Mouse (Mus musculus): ENCODE results near the gene Treml1.

Gene Treml1

GRCm38 (mm10) chr17:48326656-48327055 is 33.1 kb upstream of the Treml1 start:
- H3K27me3 ChIP-seq (ENCODE audit: insufficient read depth, low read length): no peaks in the 10 kb centered on the region
- H3K36me3 ChIP-seq (ENCODE audit: insufficient read depth, low read length): no peaks in the 10 kb centered on the region
- peaks cover 24% of the 10 kb centered on the region for H3K4me1 ChIP-seq (replicated peaks; ENCODE audit: low read depth, low read length)
- no peak overlapping the region for H3K4me3 ChIP-seq (replicated peaks; ENCODE audit: low read length)
- no peaks in the 10 kb centered on the region for H3K9me3 ChIP-seq (ENCODE audit: low read length)
- TF ChIP-seq NANOG (IDR thresholded peaks at IDR 0.05; ENCODE audit: borderline replicate concordance, low read length) (no peak), CTCF (conservative IDR thresholded peaks at IDR 0.05; ENCODE audit: low read length) (no peak), POU5F1 (IDR thresholded peaks at IDR 0.05; ENCODE audit: borderline replicate concordance, low read length) (no peak)

GRCm38 (mm10) chr17:48332524-48332923 is 27.2 kb upstream of the Treml1 start:
- H3K27me3 ChIP-seq (ENCODE audit: insufficient read depth, low read length): peaks cover 2% of the 10 kb centered on the region; the same call in 1 of the 2 replicates
- no peak overlapping the region for H3K4me3 ChIP-seq (replicated peaks; ENCODE audit: low read length)
- no peaks in the 10 kb centered on the region for H3K36me3 ChIP-seq (ENCODE audit: insufficient read depth, low read length)
- no peaks in the 10 kb centered on the region for H3K9me3 ChIP-seq (ENCODE audit: low read length)
- no peaks in the 10 kb centered on the region for H3K4me1 ChIP-seq (replicated peaks; ENCODE audit: low read depth, low read length)
- TF ChIP-seq POU5F1 (IDR thresholded peaks at IDR 0.05; ENCODE audit: borderline replicate concordance, low read length) (no peak), CTCF (conservative IDR thresholded peaks at IDR 0.05; ENCODE audit: low read length) (no peak), NANOG (IDR thresholded peaks at IDR 0.05; ENCODE audit: borderline replicate concordance, low read length) (no peak)

- Histone ChIP-seq H3K27me3 (ENCODE audit: insufficient read depth, low read length) (peaks cover 2% of the 10 kb centered on the region; the same call in 1 of the 2 replicates), H3K4me1 (replicated peaks; ENCODE audit: low read depth, low read length) (no peaks in the 10 kb centered on the region), H3K4me3 (replicated peaks; ENCODE audit: low read length) (no peak overlapping the region), H3K36me3 (ENCODE audit: insufficient read depth, low read length) (no peaks in the 10 kb centered on the region), H3K9me3 (ENCODE audit: low read length) (no peaks in the 10 kb centered on the region)
- TF ChIP-seq CTCF (conservative IDR thresholded peaks at IDR 0.05; ENCODE audit: low read length) (no peak), NANOG (IDR thresholded peaks at IDR 0.05; ENCODE audit: borderline replicate concordance, low read length) (no peak), POU5F1 (IDR thresholded peaks at IDR 0.05; ENCODE audit: borderline replicate concordance, low read length) (no peak)
These were observed 25.5 kb upstream of the Treml1 start for GRCm38 (mm10) chr17:48334186-48334585.

GRCm38 (mm10) chr17:48336857-48337256 is 22.9 kb upstream of the Treml1 start:
- Histone ChIP-seq H3K9me3 (ENCODE audit: low read length) (no peaks in the 10 kb centered on the region), H3K4me3 (replicated peaks; ENCODE audit: low read length) (no peak overlapping the region), H3K27me3 (ENCODE audit: insufficient read depth, low read length) (peaks cover 2% of the 10 kb centered on the region; the same call in 1 of the 2 replicates), H3K36me3 (ENCODE audit: insufficient read depth, low read length) (no peaks in the 10 kb centered on the region), H3K4me1 (replicated peaks; ENCODE audit: low read depth, low read length) (no peaks in the 10 kb centered on the region)
- TF ChIP-seq CTCF (conservative IDR thresholded peaks at IDR 0.05; ENCODE audit: low read length) (peak; percentile 72), POU5F1 (IDR thresholded peaks at IDR 0.05; ENCODE audit: borderline replicate concordance, low read length) (no peak)

- Histone ChIP-seq H3K4me1 (replicated peaks; ENCODE audit: low read depth, low read length) (no peaks in the 10 kb centered on the region), H3K27me3 (ENCODE audit: insufficient read depth, low read length) (peaks cover 2% of the 10 kb centered on the region; the same call in 1 of the 2 replicates)
These were observed 19.4 kb upstream of the Treml1 start for GRCm38 (mm10) chr17:48340267-48340666.

GRCm38 (mm10) chr17:48341947-48342346 is 17.8 kb upstream of the Treml1 start:
- H3K36me3 ChIP-seq (ENCODE audit: insufficient read depth, low read length): no peaks in the 10 kb centered on the region
- no peaks in the 10 kb centered on the region for H3K9me3 ChIP-seq (ENCODE audit: low read length)
- no peak overlapping the region for H3K4me3 ChIP-seq (replicated peaks; ENCODE audit: low read length)
- H3K27me3 ChIP-seq (ENCODE audit: insufficient read depth, low read length): peaks cover 11% of the 10 kb centered on the region
- H3K4me1 ChIP-seq (replicated peaks; ENCODE audit: low read depth, low read length): peaks cover 8% of the 10 kb centered on the region; the same call in 1 of the 2 replicates
- TF ChIP-seq POU5F1 (IDR thresholded peaks at IDR 0.05; ENCODE audit: borderline replicate concordance, low read length) (no peak), CTCF (conservative IDR thresholded peaks at IDR 0.05; ENCODE audit: low read length) (no peak)

More at GRCm38 (mm10) chr17:48340267-48340666, 19.4 kb upstream of the Treml1 start:
- TF ChIP-seq CTCF (conservative IDR thresholded peaks at IDR 0.05; ENCODE audit: low read length): no peak
- no peak for TF ChIP-seq POU5F1 (IDR thresholded peaks at IDR 0.05; ENCODE audit: borderline replicate concordance, low read length)
- no peak for TF ChIP-seq NANOG (IDR thresholded peaks at IDR 0.05; ENCODE audit: borderline replicate concordance, low read length)
- H3K4me3 ChIP-seq (replicated peaks; ENCODE audit: low read length): no peak overlapping the region
- no peaks in the 10 kb centered on the region for H3K9me3 ChIP-seq (ENCODE audit: low read length)
- no peaks in the 10 kb centered on the region for H3K36me3 ChIP-seq (ENCODE audit: insufficient read depth, low read length)

GRCm38 (mm10) chr17:48343065-48343464 is 16.7 kb upstream of the Treml1 start:
- no peaks in the 10 kb centered on the region for H3K36me3 ChIP-seq (ENCODE audit: insufficient read depth, low read length)
- no peak overlapping the region for H3K4me3 ChIP-seq (replicated peaks; ENCODE audit: low read length)
- no peak for TF ChIP-seq CTCF (conservative IDR thresholded peaks at IDR 0.05; ENCODE audit: low read length)
- TF ChIP-seq POU5F1 (IDR thresholded peaks at IDR 0.05; ENCODE audit: borderline replicate concordance, low read length): no peak
- TF ChIP-seq NANOG (IDR thresholded peaks at IDR 0.05; ENCODE audit: borderline replicate concordance, low read length): no peak
- no peaks in the 10 kb centered on the region for H3K9me3 ChIP-seq (ENCODE audit: low read length)
- peaks cover 12% of the 10 kb centered on the region; the same call in 1 of the 2 replicates for H3K4me1 ChIP-seq (replicated peaks; ENCODE audit: low read depth, low read length)
- peaks cover 20% of the 10 kb centered on the region for H3K27me3 ChIP-seq (ENCODE audit: insufficient read depth, low read length)

GRCm38 (mm10) chr17:48345824-48346223 is 13.9 kb upstream of the Treml1 start:
- TF ChIP-seq CTCF (conservative IDR thresholded peaks at IDR 0.05; ENCODE audit: low read length) (no peak), POU5F1 (IDR thresholded peaks at IDR 0.05; ENCODE audit: borderline replicate concordance, low read length) (no peak), NANOG (IDR thresholded peaks at IDR 0.05; ENCODE audit: borderline replicate concordance, low read length) (no peak)
- no peaks in the 10 kb centered on the region for H3K36me3 ChIP-seq (ENCODE audit: insufficient read depth, low read length)
- H3K27me3 ChIP-seq (ENCODE audit: insufficient read depth, low read length): peaks cover 37% of the 10 kb centered on the region
- H3K4me3 ChIP-seq (replicated peaks; ENCODE audit: low read length): no peak overlapping the region
- no peaks in the 10 kb centered on the region for H3K9me3 ChIP-seq (ENCODE audit: low read length)
- H3K4me1 ChIP-seq (replicated peaks; ENCODE audit: low read depth, low read length): peaks cover 24% of the 10 kb centered on the region

GRCm38 (mm10) chr17:48346231-48346630 is 13.5 kb upstream of the Treml1 start, which contains the start of gene Trem2:
Gene Trem2 (plus strand): TSS chr17:48346401.
- H3K27me3 ChIP-seq (ENCODE audit: insufficient read depth, low read length): peaks cover 37% of the 10 kb centered on the region
- TF ChIP-seq CTCF (conservative IDR thresholded peaks at IDR 0.05; ENCODE audit: low read length) (no peak), POU5F1 (IDR thresholded peaks at IDR 0.05; ENCODE audit: borderline replicate concordance, low read length) (no peak), NANOG (IDR thresholded peaks at IDR 0.05; ENCODE audit: borderline replicate concordance, low read length) (no peak)

More at GRCm38 (mm10) chr17:48346231-48346630, 13.5 kb upstream of the Treml1 start, which contains the start of gene Trem2:
- peaks cover 28% of the 10 kb centered on the region for H3K4me1 ChIP-seq (replicated peaks; ENCODE audit: low read depth, low read length)
- no peak within 1 kb of the TSS for H3K4me3 ChIP-seq (replicated peaks; ENCODE audit: low read length)
- H3K9me3 ChIP-seq (ENCODE audit: low read length): no peaks in the 10 kb centered on the region
- no peaks in the 10 kb centered on the region for H3K36me3 ChIP-seq (ENCODE audit: insufficient read depth, low read length)
